Mouse (Mus musculus) T-cell, adult 2 months (primary cell): ENCODE measurements around the gene Obp2b.
"Not testable (repeated sequence)": the region's sequence is repeated elsewhere in the genome, so short reads cannot be mapped to it uniquely, and the experiment has no call there.

Source experiments
- DNase-seq: peaks from one replicate; pipeline ENCODE4 v3.0.0; 2022; ENCODE audit warnings: low spot score

The Obp2b gene

GRCm38 (mm10) chr2:25736709-25737108 is at the start of gene Obp2b:
Gene Obp2b (plus strand): TSS chr2:25737009.
- not testable (repeated sequence) for DNase-seq

- peak; percentile 32 for DNase-seq
Observed at GRCm38 (mm10) chr2:25694605-25695004, 42.2 kb upstream of the Obp2b start.

- DNase-seq, result no peak
Observed at GRCm38 (mm10) chr2:25696951-25697350, 39.9 kb upstream of the Obp2b start.

GRCm38 (mm10) chr2:25698696-25699095 is 38.1 kb upstream of the Obp2b start:
- no peak for DNase-seq

- DNase-seq, result not testable (repeated sequence)
Observed at GRCm38 (mm10) chr2:25699743-25700142, 37.1 kb upstream of the Obp2b start, which contains the start of gene Obp2a. Gene Obp2a (plus strand): TSS chr2:25700043.

GRCm38 (mm10) chr2:25701001-25701400 is 35.8 kb upstream of the Obp2b start:
- DNase-seq, result no peak

GRCm38 (mm10) chr2:25703706-25704105 is 33.1 kb upstream of the Obp2b start:
- DNase-seq, result no peak

GRCm38 (mm10) chr2:25706643-25707481 is 29.9 kb upstream of the Obp2b start, which contains the start of gene Bmyc:
Gene Bmyc (plus strand): TSS chr2:25706739.
- DNase-seq, result peak; percentile 76

- DNase-seq, result peak; percentile 17
Observed at GRCm38 (mm10) chr2:25708121-25708520, 28.7 kb upstream of the Obp2b start.

- DNase-seq, result not testable (repeated sequence)
Observed at GRCm38 (mm10) chr2:25709056-25709455, 27.8 kb upstream of the Obp2b start.

GRCm38 (mm10) chr2:25709791-25710190 is 27.0 kb upstream of the Obp2b start:
- not testable (repeated sequence) for DNase-seq

GRCm38 (mm10) chr2:25711641-25712040 is 25.2 kb upstream of the Obp2b start:
- DNase-seq, result not testable (repeated sequence)

- no peak for DNase-seq
Observed at GRCm38 (mm10) chr2:25717222-25717621, 19.6 kb upstream of the Obp2b start.

GRCm38 (mm10) chr2:25733199-25733930 is 3.4 kb upstream of the Obp2b start:
- DNase-seq, result no peak

GRCm38 (mm10) chr2:25741671-25742070 is 4.9 kb downstream of the Obp2b start:
- DNase-seq, result no peak

- no peak for DNase-seq
Observed at GRCm38 (mm10) chr2:25754201-25754600, 17.4 kb downstream of the Obp2b start.

GRCm38 (mm10) chr2:25758064-25758625 is 21.3 kb downstream of the Obp2b start:
- DNase-seq, result no peak

GRCm38 (mm10) chr2:25765269-25765668 is 28.5 kb downstream of the Obp2b start, which contains the start of gene Lcn3:
Gene Lcn3 (plus strand): TSS chr2:25765569.
- DNase-seq, result no peak

- DNase-seq, result no peak
Observed at GRCm38 (mm10) chr2:25767764-25768163, 31.0 kb downstream of the Obp2b start.

GRCm38 (mm10) chr2:25773507-25773906 is 36.7 kb downstream of the Obp2b start:
- DNase-seq, result no peak

GRCm38 (mm10) chr2:25774640-25775039 is 37.8 kb downstream of the Obp2b start:
- DNase-seq, result no peak

GRCm38 (mm10) chr2:25775991-25776390 is 39.2 kb downstream of the Obp2b start:
- DNase-seq, result no peak

GRCm38 (mm10) chr2:25776717-25777116 is 39.9 kb downstream of the Obp2b start, which contains the start of gene Lcn11:
Gene Lcn11 (plus strand): TSS chr2:25777017.
- DNase-seq, result no peak
